Mouse (Mus musculus) common myeloid progenitor, adult 5-6 weeks (primary cell): Measurements from ENCODE around the gene Slfn2. TPM values are rescaled to one million over a fixed set of nuclear protein-coding genes. Genes with fewer than 3 reads are reported as not detected.
A peak's percentile ranks its signal among the peaks of the same experiment; 100 is the strongest.

Experiments used
- ATAC-seq: replicated peaks from 2 replicates; pipeline ENCODE4 v1.8.0; 2016; ENCODE audit warnings: low read depth, mild to moderate bottlenecking, moderate TSS enrichment, inconsistent platforms; ENCODE audit not compliant: poor library complexity, severe bottlenecking
- total RNA-seq: library from RNA; stranded (forward); fragments of 200-1000, 187-1606 nt; gene quantifications from 2 replicates; pipeline ENCODE4 v1.2.3, GENCODE M21; 2017

Slfn2 gene
- total RNA-seq, 1 experiment from 2014 or later: 14.9 TPM

DNA sequence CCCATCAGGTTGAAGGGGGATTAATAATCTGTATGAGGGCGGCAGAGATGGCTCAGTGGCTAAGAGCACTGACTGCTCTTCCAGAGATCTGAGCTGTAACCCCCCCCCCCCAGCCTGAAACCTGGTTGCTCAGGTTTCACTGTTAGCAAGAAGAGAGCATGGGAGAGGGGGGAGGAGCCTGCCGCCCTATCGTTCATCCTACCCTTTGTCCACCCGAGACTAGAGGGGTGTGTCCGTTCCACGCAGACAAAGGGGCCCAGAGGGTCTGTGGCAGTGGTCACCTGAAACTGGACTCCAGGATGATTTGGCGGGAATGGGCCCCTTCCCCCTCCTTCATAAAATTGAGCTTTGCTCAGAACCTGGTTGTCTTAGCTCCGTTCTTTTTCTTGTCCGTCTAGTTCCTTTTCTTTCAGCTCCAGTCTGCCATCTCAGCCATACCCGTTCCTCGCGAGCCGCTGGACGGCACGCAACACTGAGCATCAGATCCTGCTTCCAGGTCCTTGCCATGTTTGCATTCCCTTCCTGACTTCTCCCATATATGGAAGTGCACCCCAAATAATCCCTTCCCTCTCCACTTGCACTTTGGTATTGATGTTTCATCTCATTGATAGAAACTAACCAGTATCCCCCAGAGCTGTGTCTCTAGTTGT, 5.5 kb downstream of the Slfn2 start:
- ATAC-seq: no peak

- ATAC-seq: peak; percentile 99
These were observed 13.0 kb downstream of the Slfn2 start for GRCm38 (mm10) chr11:83077714-83078422.

GRCm38 (mm10) chr11:83078423-83079140, 13.7 kb downstream of the Slfn2 start:
- ATAC-seq: no peak

- 0 out of 2 replicates have a peak, but pooled peaks have one; percentile 24 for ATAC-seq
These were observed 14.7 kb downstream of the Slfn2 start for GRCm38 (mm10) chr11:83079487-83080199.

- ATAC-seq: peak; percentile 40
These were observed 18.0 kb downstream of the Slfn2 start for GRCm38 (mm10) chr11:83082741-83083473.

DNA sequence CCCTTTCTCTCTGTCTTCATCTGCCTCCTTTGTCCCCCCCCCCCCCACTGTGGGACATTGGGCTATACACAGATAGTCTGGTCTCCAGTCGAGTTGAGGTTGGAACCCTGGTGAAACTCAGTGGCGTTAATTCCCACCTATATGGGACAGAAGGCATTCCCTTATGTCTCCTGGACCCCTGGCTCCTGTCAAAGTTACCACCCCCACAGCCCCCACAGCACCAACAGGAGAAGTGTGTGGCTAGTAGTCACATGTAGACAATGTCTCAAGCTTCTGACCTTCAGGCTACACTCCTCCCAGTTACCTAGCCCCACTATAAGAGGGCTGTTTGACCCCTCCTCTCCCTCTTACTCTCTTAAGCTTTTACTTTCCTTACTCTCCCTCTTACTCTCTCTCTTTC, 19.2 kb downstream of the Slfn2 start:
- ATAC-seq: no peak

DNA sequence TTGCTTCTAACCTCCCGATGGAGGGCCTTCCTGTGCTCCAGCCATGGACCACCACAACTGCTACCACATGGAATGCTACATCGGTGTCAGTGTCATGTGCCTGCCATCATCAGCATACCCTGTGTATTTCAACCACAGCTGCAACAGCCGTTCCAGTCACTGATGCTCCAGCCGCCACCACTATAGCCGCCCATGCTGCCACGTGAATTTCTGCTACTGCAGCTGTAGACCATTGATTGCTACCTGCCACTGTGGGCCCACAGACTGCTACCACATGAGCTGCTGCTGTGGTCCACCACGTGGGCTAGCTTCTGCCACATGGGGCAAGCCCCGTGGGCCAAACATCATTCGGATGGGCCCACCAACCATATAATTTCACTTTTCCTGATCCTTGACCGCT, 19.8 kb downstream of the Slfn2 start:
- no peak for ATAC-seq

DNA sequence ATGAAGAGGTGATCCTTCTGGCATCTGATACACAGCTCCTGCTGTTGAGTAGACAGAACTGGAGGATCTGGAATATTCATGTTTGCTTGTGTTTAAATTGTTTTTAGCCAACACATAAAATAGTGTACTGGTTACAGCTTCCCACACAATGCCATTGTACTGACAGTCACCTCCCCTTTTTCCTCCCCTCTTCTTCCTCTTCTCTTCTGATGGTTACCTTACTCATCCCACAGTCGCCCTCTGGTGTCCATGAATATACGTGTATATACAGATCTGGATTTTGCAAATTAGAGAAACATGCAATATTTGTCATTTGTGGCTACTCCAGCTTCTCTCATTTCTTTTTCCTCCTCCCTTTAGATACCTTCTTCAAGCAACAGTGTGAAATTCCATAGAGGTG, 50.2 kb downstream of the Slfn2 start:
- no peak for ATAC-seq

- no peak for ATAC-seq
These were observed 51.8 kb downstream of the Slfn2 start, which contains the start of gene Slfn1 for GRCm38 (mm10) chr11:83116597-83117227. Gene Slfn1, plus strand, starts transcription at chr11:83116849.

DNA sequence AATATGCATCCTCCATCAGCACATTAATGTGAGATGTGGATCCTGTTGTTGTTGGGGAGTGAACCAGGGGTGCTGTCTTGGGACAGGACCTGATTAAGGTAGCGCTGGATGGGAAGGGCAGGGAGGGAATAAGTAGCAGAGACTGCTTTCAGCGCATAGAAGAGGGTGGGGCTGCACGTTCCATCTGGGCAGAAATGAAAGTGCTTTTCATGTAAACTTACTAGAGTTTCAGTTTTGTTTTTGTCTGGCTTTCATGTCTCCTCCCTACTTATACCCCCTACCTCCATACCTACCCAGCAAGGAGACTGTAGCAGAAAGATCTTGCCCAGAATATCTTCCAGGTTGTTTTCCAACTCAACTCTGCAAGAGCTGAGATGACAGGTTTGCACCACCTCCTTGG, 53.1 kb downstream of the Slfn2 start:
- ATAC-seq: 0 out of 2 replicates have a peak, but pooled peaks have one; percentile 18

Other genes with a start within 250 kb of the Slfn2 start
- gene Rffl, start 193.9 kb upstream of the Slfn2 start, total RNA-seq: 12.5 and 14.4 TPM in 2 replicates
- 15.7 and 16.0 TPM in 2 replicates for gene Rad51d, start 174.5 kb upstream of the Slfn2 start, total RNA-seq
- gene Fndc8, start 173.0 kb upstream of the Slfn2 start, total RNA-seq: not detected in 2 replicates
- 18.5 and 23.2 TPM in 2 replicates for gene Nle1, start 156.7 kb upstream of the Slfn2 start, total RNA-seq
- not detected in 2 replicates for gene Unc45b, start 154.6 kb upstream of the Slfn2 start, total RNA-seq
- gene Slfn5, start 113.8 kb upstream of the Slfn2 start, total RNA-seq: 3.2 and 6.4 TPM in 2 replicates
- gene Slfn9, start 73.3 kb upstream of the Slfn2 start, total RNA-seq: 39.6 and 42.1 TPM in 2 replicates
- gene Slfn8, start 44.3 kb upstream of the Slfn2 start, total RNA-seq: 22.1 and 24.2 TPM in 2 replicates
- not detected in 2 replicates for gene Slfn1, start 51.7 kb downstream of the Slfn2 start, total RNA-seq
- gene Slfn4, start 110.1 kb downstream of the Slfn2 start, total RNA-seq: 1.7 and 2.4 TPM in 2 replicates
- 34.7 and 39.6 TPM in 2 replicates for gene Slfn3, start 126.2 kb downstream of the Slfn2 start, total RNA-seq
- 0.05 TPM in 1 of 2 replicates, not detected in the other for gene Slfn14, start 221.6 kb downstream of the Slfn2 start, total RNA-seq
- gene Ap2b1, start 233.9 kb downstream of the Slfn2 start, total RNA-seq: 51.7 and 80.9 TPM in 2 replicates
- gene Pex12, start 237.5 kb downstream of the Slfn2 start, total RNA-seq: 8.2 and 11.5 TPM in 2 replicates